Mouse (Mus musculus) megakaryocyte progenitor cell, adult 5-6 weeks (primary cell): ENCODE data around the gene Gimap1. TPM values are rescaled to one million over a fixed set of nuclear protein-coding genes. Genes with fewer than 3 reads are reported as not detected.

Experiments used
- ATAC-seq: replicated peaks from 2 replicates; pipeline ENCODE4 v1.8.0; 2016; ENCODE audit warnings: mild to moderate bottlenecking, moderate TSS enrichment, inconsistent platforms; ENCODE audit not compliant: poor library complexity
- total RNA-seq, 2 experiments: library from RNA; stranded (forward) in 1 of 2; stranded (reverse) in 1 of 2; fragments of 157-497, 149-512 nt in 1 of 2; fragments of 200-1000 nt in 1 of 2; gene quantifications; 2 replicates each; pipeline versions ENCODE4 v1.2.3 to v1.2.4; 2015 to 2017

Gene Gimap1
- total RNA-seq (2015): 1.2 and 5.1 TPM in 2 replicates
- 3.7 and 9.1 TPM in 2 replicates for total RNA-seq (2017)

GRCm38 (mm10) chr6:48738961-48739779, at the start of gene Gimap1:
Gimap1 (plus strand) TSS chr6:48739054.
- ATAC-seq: peak; percentile 59

- ATAC-seq: no peak
Measured at GRCm38 (mm10) chr6:48689320-48689719, 49.5 kb upstream of the Gimap1 start.

- no peak for ATAC-seq
Measured at GRCm38 (mm10) chr6:48692962-48693361, 45.9 kb upstream of the Gimap1 start.

- ATAC-seq: no peak
Measured at GRCm38 (mm10) chr6:48696830-48697554, 41.9 kb upstream of the Gimap1 start.

- ATAC-seq: no peak
Measured at GRCm38 (mm10) chr6:48697555-48697930, 41.3 kb upstream of the Gimap1 start.

GRCm38 (mm10) chr6:48698066-48698856, 40.6 kb upstream of the Gimap1 start:
- ATAC-seq: no peak

GRCm38 (mm10) chr6:48698888-48699287, 40.0 kb upstream of the Gimap1 start:
- peak; percentile 76 for ATAC-seq

- peak; percentile 63 for ATAC-seq
Measured at GRCm38 (mm10) chr6:48700251-48701075, 38.4 kb upstream of the Gimap1 start.

- ATAC-seq: no peak
Measured at GRCm38 (mm10) chr6:48702146-48702545, 36.7 kb upstream of the Gimap1 start.

- no peak for ATAC-seq
Measured at GRCm38 (mm10) chr6:48702601-48703000, 36.3 kb upstream of the Gimap1 start.

- no peak for ATAC-seq
Measured at GRCm38 (mm10) chr6:48704146-48704545, 34.7 kb upstream of the Gimap1 start.

- ATAC-seq: no peak; the same call in 1 of the 2 replicates
Measured at GRCm38 (mm10) chr6:48706130-48706529, 32.7 kb upstream of the Gimap1 start.

GRCm38 (mm10) chr6:48718455-48718854, 20.4 kb upstream of the Gimap1 start, which contains the start of the genes Gm28053 and Gimap7:
Gm28053 (plus strand) TSS chr6:48718607.
Gimap7 (plus strand) TSS chr6:48718621.
- peak; percentile 55 for ATAC-seq

GRCm38 (mm10) chr6:48720326-48720725, 18.5 kb upstream of the Gimap1 start:
- no peak for ATAC-seq

- ATAC-seq: no peak
Measured at GRCm38 (mm10) chr6:48723468-48723867, 15.4 kb upstream of the Gimap1 start.

- no peak for ATAC-seq
Measured at GRCm38 (mm10) chr6:48725476-48725875, 13.4 kb upstream of the Gimap1 start.

GRCm38 (mm10) chr6:48727761-48728160, 11.1 kb upstream of the Gimap1 start:
- ATAC-seq: no peak; the same call in 1 of the 2 replicates

GRCm38 (mm10) chr6:48732864-48733304, 6.0 kb upstream of the Gimap1 start:
- ATAC-seq: 0 out of 2 replicates have a peak, but pooled peaks have one; percentile 11

- no peak for ATAC-seq
Measured at GRCm38 (mm10) chr6:48733660-48734059, 5.2 kb upstream of the Gimap1 start.

- ATAC-seq: peak; percentile 60
Measured at GRCm38 (mm10) chr6:48737053-48737452, 1.8 kb upstream of the Gimap1 start.
